Mouse (Mus musculus): ENCODE results near the gene Fam227b. TPM values are rescaled to one million over a fixed set of nuclear protein-coding genes. Genes with fewer than 3 reads are reported as not detected.

Fam227b gene
- polyA plus RNA-seq, 1 experiment from 2014 or later: 0.10 TPM

- no peaks in the 10 kb centered on the region for H3K9me3 ChIP-seq
- no peaks in the 10 kb centered on the region; the same call in 1 of the 2 replicates for H3K4me1 ChIP-seq (replicated peaks)
- no peaks in the 10 kb centered on the region for H3K36me3 ChIP-seq
- no peak overlapping the region for H3K4me3 ChIP-seq
- H3K4me2 ChIP-seq: no peak overlapping the region
- no peak for ATAC-seq (ENCODE audit: low read depth)
- 81% methylated on average over 5 of the region's 5 CpGs for WGBS
- H3K27me3 ChIP-seq: no peaks in the 10 kb centered on the region
- no peak overlapping the region for H3K27ac ChIP-seq (replicated peaks)
- H3K9ac ChIP-seq: no peak overlapping the region
Measured at GRCm38 (mm10) chr2:126053657-126054056, 98.1 kb downstream of the Fam227b start.

GRCm38 (mm10) chr2:126052749-126053557 lies 98.9 kb downstream of the Fam227b start:
- Histone ChIP-seq H3K27me3 (no peaks in the 10 kb centered on the region), H3K9me3 (no peaks in the 10 kb centered on the region), H3K27ac (replicated peaks) (no peak overlapping the region), H3K4me2 (no peak overlapping the region), H3K4me1 (replicated peaks) (no peaks in the 10 kb centered on the region; the same call in 1 of the 2 replicates), H3K36me3 (no peaks in the 10 kb centered on the region), H3K9ac (no peak overlapping the region), H3K4me3 (no peak overlapping the region)
- WGBS: 44% methylated on average over 6 of the region's 6 CpGs
- ATAC-seq (ENCODE audit: low read depth): no peak

GRCm38 (mm10) chr2:126045621-126046020 lies 106.2 kb downstream of the Fam227b start:
- no peak for ATAC-seq (ENCODE audit: low read depth)

GRCm38 (mm10) chr2:126042674-126043073 lies 109.1 kb downstream of the Fam227b start:
- no peaks in the 10 kb centered on the region for H3K27me3 ChIP-seq
- 48% methylated on average over 3 of the region's 3 CpGs for WGBS
- H3K4me3 ChIP-seq: no peak overlapping the region
- no peaks in the 10 kb centered on the region for H3K36me3 ChIP-seq
- no peaks in the 10 kb centered on the region for H3K4me1 ChIP-seq (replicated peaks)
- H3K9ac ChIP-seq: no peak overlapping the region
- H3K27ac ChIP-seq (replicated peaks): no peak overlapping the region
- no peak overlapping the region for H3K4me2 ChIP-seq
- ATAC-seq (ENCODE audit: low read depth): no peak
- no peaks in the 10 kb centered on the region for H3K9me3 ChIP-seq

More at GRCm38 (mm10) chr2:126045621-126046020, 106.2 kb downstream of the Fam227b start:
- Histone ChIP-seq H3K36me3 (no peaks in the 10 kb centered on the region), H3K9ac (no peak overlapping the region), H3K9me3 (no peaks in the 10 kb centered on the region), H3K27ac (replicated peaks) (no peak overlapping the region), H3K27me3 (no peaks in the 10 kb centered on the region), H3K4me1 (replicated peaks) (no peaks in the 10 kb centered on the region), H3K4me2 (no peak overlapping the region), H3K4me3 (no peak overlapping the region)
- WGBS: 91% methylated on average over 5 of the region's 5 CpGs

GRCm38 (mm10) chr2:126041237-126041636 lies 110.6 kb downstream of the Fam227b start:
- H3K27me3 ChIP-seq: no peaks in the 10 kb centered on the region
- no peak for ATAC-seq (ENCODE audit: low read depth)
- 92% methylated on average over 6 of the region's 6 CpGs for WGBS
- H3K4me1 ChIP-seq (replicated peaks): no peaks in the 10 kb centered on the region
- H3K36me3 ChIP-seq: no peaks in the 10 kb centered on the region
- H3K4me3 ChIP-seq: no peak overlapping the region
- no peak overlapping the region for H3K9ac ChIP-seq
- no peak overlapping the region for H3K4me2 ChIP-seq
- no peak overlapping the region for H3K27ac ChIP-seq (replicated peaks)
- H3K9me3 ChIP-seq: no peaks in the 10 kb centered on the region

DNA sequence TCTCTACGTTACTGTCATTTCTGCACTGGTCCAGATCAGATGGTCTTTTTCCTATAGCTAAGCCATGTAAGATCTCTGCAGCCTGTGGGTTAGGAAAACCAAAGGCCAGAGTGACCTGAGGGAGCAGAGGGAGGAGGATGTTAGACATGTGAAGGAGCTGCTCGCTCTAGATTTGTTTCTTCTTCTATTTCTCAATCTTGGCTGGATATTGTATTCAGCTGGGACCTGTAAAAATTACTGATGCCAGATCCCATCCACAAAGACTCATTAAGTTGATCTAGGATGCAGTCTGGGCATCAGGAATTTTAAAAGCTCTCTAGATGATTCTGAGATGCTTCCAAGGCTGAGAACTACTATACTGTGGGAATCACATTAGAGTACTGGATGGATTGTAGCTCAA lies 111.2 kb downstream of the Fam227b start:
- ATAC-seq (ENCODE audit: low read depth): no peak
- H3K9ac ChIP-seq: no peak overlapping the region
- no peaks in the 10 kb centered on the region for H3K4me1 ChIP-seq (replicated peaks)
- no peaks in the 10 kb centered on the region for H3K36me3 ChIP-seq
- H3K9me3 ChIP-seq: no peaks in the 10 kb centered on the region
- H3K27ac ChIP-seq (replicated peaks): no peak overlapping the region
- no peak overlapping the region for H3K4me2 ChIP-seq
- no peak overlapping the region for H3K4me3 ChIP-seq
- H3K27me3 ChIP-seq: no peaks in the 10 kb centered on the region
- WGBS: 76% methylated on average over 2 of the region's 2 CpGs

DNA sequence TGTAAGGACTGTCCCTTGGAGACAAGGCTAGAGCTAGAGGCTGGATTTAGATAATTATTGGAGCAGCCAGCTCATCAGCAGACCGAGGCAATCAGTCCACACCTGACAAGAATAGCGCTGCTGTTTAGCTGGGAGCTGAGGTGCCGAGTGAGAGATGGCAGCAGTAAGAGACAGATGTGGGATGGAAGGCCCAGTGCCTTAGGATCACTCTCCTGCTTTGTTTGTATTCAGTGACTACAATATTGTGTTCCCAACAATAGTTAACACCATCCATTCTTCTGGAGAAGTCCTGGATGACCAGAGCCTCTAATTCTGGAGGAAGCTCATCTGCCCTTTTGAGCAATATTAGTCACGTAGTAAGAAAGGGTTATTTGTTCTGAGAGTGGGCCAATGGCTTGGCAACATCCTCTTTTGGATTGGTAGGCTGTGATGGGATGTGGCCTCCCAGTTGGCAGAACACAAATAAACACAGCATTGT lies 112.4 kb downstream of the Fam227b start:
- no peak overlapping the region for H3K9ac ChIP-seq
- H3K4me3 ChIP-seq: no peak overlapping the region
- H3K36me3 ChIP-seq: no peaks in the 10 kb centered on the region
- no peaks in the 10 kb centered on the region for H3K9me3 ChIP-seq
- no peak overlapping the region for H3K4me2 ChIP-seq
- ATAC-seq (ENCODE audit: low read depth): no peak
- H3K4me1 ChIP-seq (replicated peaks): peaks cover 7% of the 10 kb centered on the region; the same call in 1 of the 2 replicates
- WGBS: 71% methylated on average over 4 of the region's 4 CpGs
- H3K27ac ChIP-seq (replicated peaks): no peak overlapping the region
- H3K27me3 ChIP-seq: no peaks in the 10 kb centered on the region

- H3K4me2 ChIP-seq: no peak overlapping the region
- WGBS: 80% methylated on average over 7 of the region's 7 CpGs
- no peak overlapping the region for H3K27ac ChIP-seq (replicated peaks)
- H3K9ac ChIP-seq: no peak overlapping the region
- no peaks in the 10 kb centered on the region for H3K27me3 ChIP-seq
- H3K4me3 ChIP-seq: no peak overlapping the region
- ATAC-seq (ENCODE audit: low read depth): no peak
- H3K9me3 ChIP-seq: no peaks in the 10 kb centered on the region
- no peaks in the 10 kb centered on the region for H3K36me3 ChIP-seq
- peaks cover 7% of the 10 kb centered on the region; the same call in 1 of the 2 replicates for H3K4me1 ChIP-seq (replicated peaks)
Measured at GRCm38 (mm10) chr2:126038221-126039000, 113.4 kb downstream of the Fam227b start.

DNA sequence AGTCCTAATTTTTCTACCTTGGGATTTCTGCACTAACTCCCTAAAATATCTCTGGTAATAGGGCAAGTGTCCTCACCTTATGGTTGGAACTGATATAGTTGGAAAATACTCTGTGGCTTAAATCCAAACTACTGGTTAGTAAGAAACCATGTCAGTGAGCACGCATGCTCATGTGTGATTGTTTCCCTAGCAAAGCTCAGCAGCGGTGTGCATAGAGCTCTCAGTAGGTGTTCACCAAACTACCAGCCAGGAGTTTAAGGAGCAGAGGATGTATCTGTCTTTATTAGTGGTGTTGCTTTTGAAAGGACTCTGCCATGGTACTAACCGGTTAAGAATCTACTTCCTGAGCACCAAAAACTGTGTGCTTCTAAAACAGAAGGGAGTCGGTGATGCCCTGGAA lies 115.7 kb downstream of the Fam227b start:
- Histone ChIP-seq H3K9me3 (no peaks in the 10 kb centered on the region), H3K9ac (no peak overlapping the region), H3K27me3 (no peaks in the 10 kb centered on the region), H3K36me3 (no peaks in the 10 kb centered on the region), H3K4me3 (no peak overlapping the region), H3K27ac (replicated peaks) (no peak overlapping the region), H3K4me2 (no peak overlapping the region), H3K4me1 (replicated peaks) (peaks cover 7% of the 10 kb centered on the region)
- WGBS: 92% methylated on average over 4 of the region's 4 CpGs
- no peak for ATAC-seq (ENCODE audit: low read depth)

DNA sequence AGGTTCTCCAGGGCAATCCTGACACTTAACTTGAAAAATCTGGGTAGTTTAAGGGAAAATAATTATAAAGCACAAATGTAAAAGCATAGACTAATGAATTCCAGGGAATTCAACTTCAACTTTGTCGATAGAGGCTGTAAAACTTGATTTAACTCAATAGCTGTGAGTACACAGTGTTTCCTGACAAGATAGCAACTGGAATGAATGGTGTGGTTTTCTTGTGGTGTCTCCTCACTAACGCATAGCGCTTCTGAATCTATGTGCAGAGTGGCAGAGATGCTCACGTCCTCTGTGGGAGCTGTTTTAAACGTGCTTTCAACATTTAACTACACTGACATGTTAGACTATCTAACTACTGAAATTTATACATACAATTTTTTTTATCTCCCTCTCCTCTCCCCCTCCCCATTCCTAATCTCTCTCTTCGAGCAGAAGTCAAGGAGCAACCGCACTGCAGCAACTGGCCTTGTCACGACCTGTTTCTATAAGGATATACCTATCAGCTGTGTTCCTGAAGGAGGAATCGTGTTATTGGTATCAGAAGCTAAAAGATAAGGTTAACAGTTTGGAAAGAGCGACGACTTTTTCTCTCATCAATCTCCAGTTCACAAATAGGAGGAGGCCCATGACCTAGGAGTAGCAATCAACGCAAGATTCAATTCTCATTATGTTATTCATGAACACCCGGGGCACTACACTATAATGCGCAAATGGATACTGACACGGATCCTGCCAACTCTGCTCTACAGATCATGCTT lies 116.6 kb downstream of the Fam227b start:
- Histone ChIP-seq H3K36me3 (no peaks in the 10 kb centered on the region), H3K4me1 (replicated peaks) (peaks cover 7% of the 10 kb centered on the region), H3K27ac (replicated peaks) (no peak overlapping the region), H3K4me2 (0 out of 2 replicates have a peak overlapping the region, but pooled peaks have one; percentile 30), H3K9ac (no peak overlapping the region), H3K27me3 (no peaks in the 10 kb centered on the region), H3K4me3 (no peak overlapping the region), H3K9me3 (no peaks in the 10 kb centered on the region)
- 82% methylated on average over 15 of the region's 15 CpGs for WGBS
- ATAC-seq (ENCODE audit: low read depth): no peak

GRCm38 (mm10) chr2:126034379-126035005 lies 117.3 kb downstream of the Fam227b start, which contains the start of gene Fgf7:
TSS of gene Fgf7 (plus strand) at chr2:126034658.
- peak; percentile 50; the same call in 1 of the 2 replicates for ATAC-seq (ENCODE audit: low read depth)
- Histone ChIP-seq H3K9me3 (no peaks in the 10 kb centered on the region), H3K27me3 (no peaks in the 10 kb centered on the region), H3K9ac (no peak within 1 kb of the TSS), H3K4me2 (peak within 1 kb of the TSS; percentile 30), H3K4me1 (replicated peaks) (peaks cover 7% of the 10 kb centered on the region), H3K4me3 (no peak within 1 kb of the TSS), H3K27ac (replicated peaks) (no peak within 1 kb of the TSS), H3K36me3 (no peaks in the 10 kb centered on the region)
- WGBS: 55% methylated on average over 15 of the region's 15 CpGs
